Mouse (Mus musculus): ENCODE data around the gene Gjc3.

GRCm38 (mm10) chr5:137979081-137979480, 16.2 kb upstream of the Gjc3 start:
- no peak for TF ChIP-seq GATA1 (IDR thresholded peaks at IDR 0.05; ENCODE audit: borderline replicate concordance, low read length)
- TF ChIP-seq FLI1 (IDR thresholded peaks at IDR 0.05; ENCODE audit: low read length): no peak

Measured in megakaryocyte, embryonic 14.5 days (primary cell).